Mouse (Mus musculus): Measurements from ENCODE around the gene Fus. TPM values are rescaled to one million over a fixed set of nuclear protein-coding genes. Genes with fewer than 3 reads are reported as not detected.

Gene Fus
- total RNA-seq, 2 experiments from 2014 or later = 199 to 239 TPM

Other genes starting within 250 kb of the Fus start
- not detected for gene Ctf2, start 235.3 kb upstream of the Fus start, total RNA-seq (2021)
- 1 to 10 TPM; 2.9 to 6.0 TPM for gene Fbxl19, start 222.9 kb upstream of the Fus start, total RNA-seq (2021)
- gene Orai3, start 197.6 kb upstream of the Fus start, total RNA-seq (2021) = 10 to 100 TPM; 10.2 to 12.3 TPM
- 10 to 100 TPM; 21.2 to 26.2 TPM for gene Setd1a, start 190.8 kb upstream of the Fus start, total RNA-seq (2021)
- under 1 TPM in 1 of 2 experiments, not detected in 1; 0.47 TPM for gene Gm49388, start 181.8 kb upstream of the Fus start, total RNA-seq (2021)
- gene Hsd3b7, start 166.9 kb upstream of the Fus start, total RNA-seq (2021) = 10 to 100 TPM in 1 of 2 experiments, 1 to 10 TPM in 1; 8.1 to 12.5 TPM
- 10 to 100 TPM; 52.6 to 69.7 TPM for gene Stx4a, start 143.2 kb upstream of the Fus start, total RNA-seq (2021)
- gene Stx1b, start 142.9 kb upstream of the Fus start, total RNA-seq (2021) = 1 to 10 TPM; 3.0 to 4.6 TPM
- 10 to 100 TPM; 16.2 to 20.1 TPM for gene Zfp646, start 91.2 kb upstream of the Fus start, total RNA-seq (2021)
- 1 to 10 TPM; 5.8 to 7.7 TPM for gene Zfp668, start 90.6 kb upstream of the Fus start, total RNA-seq (2021)
- 1 to 10 TPM in 1 of 2 experiments, under 1 TPM in 1; 0.96 to 1.2 TPM for gene Prss53, start 76.5 kb upstream of the Fus start, total RNA-seq (2021)
- gene Gm21974, start 72.0 kb upstream of the Fus start, total RNA-seq (2021) = not detected
- gene Vkorc1, start 71.8 kb upstream of the Fus start, total RNA-seq (2021) = 10 to 100 TPM; 36.8 to 48.9 TPM
- gene Bckdk, start 63.4 kb upstream of the Fus start, total RNA-seq (2021) = 10 to 100 TPM; 84.9 to 89.6 TPM
- gene Kat8, start 54.9 kb upstream of the Fus start, total RNA-seq (2021) = 10 to 100 TPM; 12.9 to 16.7 TPM
- gene Prss8, start 37.4 kb upstream of the Fus start, total RNA-seq (2021) = not detected
- gene Prss36, start 20.7 kb upstream of the Fus start, total RNA-seq (2021) = 1 to 10 TPM; 6.6 to 7.9 TPM
- 1 to 10 TPM; 3.3 to 4.9 TPM for gene Pycard, start 26.4 kb downstream of the Fus start, total RNA-seq (2021)
- 100 to 1,000 TPM; 238 to 256 TPM for gene Trim72, start 36.5 kb downstream of the Fus start, total RNA-seq (2021)
- 1 to 10 TPM; 1.5 to 3.4 TPM for gene Itgam, start 95.2 kb downstream of the Fus start, total RNA-seq (2021)
- gene Gm49368, start 95.2 kb downstream of the Fus start, total RNA-seq (2021) = not detected
- under 1 TPM; 0.09 to 0.18 TPM for gene Itgax, start 162.1 kb downstream of the Fus start, total RNA-seq (2021)
- gene Itgad, start 186.9 kb downstream of the Fus start, total RNA-seq (2021) = under 1 TPM in 1 of 2 experiments, not detected in 1; 0.09 TPM
- gene Cox6a2, start 238.9 kb downstream of the Fus start, total RNA-seq (2021) = 100 to 1,000 TPM; 833 to 932 TPM